Mouse (Mus musculus) mouse trophoblast stem cell (cell line): Measurements from ENCODE around the gene Dlx2.

Experiments used
- in situ Hi-C, 2 experiments: fragments of 300-500 bp; cut with MseI, MboI; formaldehyde crosslinking; loops; 2 replicates in 1 of 2; 3 replicates in 1 of 2; pipeline ENCODE4 v1.15.1; 2025

Dlx2 gene

DNA sequence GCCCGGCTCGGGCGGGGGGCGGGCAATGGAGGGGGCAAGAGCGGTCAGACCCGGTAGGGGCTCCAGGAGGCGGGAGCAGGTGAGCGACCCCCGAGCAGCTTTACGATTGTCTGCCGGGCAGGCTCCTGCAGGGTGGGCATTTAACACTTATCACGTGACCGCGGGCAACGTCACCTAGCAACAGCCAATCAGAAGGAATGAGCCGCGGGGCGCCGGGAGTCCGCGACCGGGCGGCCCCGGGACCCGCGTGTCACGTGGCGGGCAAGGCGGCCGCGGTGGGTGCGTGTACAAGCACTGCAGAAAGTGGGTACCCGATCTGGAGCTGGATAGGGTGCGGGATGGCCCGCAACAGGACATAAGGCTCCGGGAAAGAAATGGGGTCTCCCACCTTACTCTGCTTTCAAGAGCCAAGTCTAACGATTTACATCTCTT, at the start of gene Dlx2:
Dlx2 (minus strand) TSS at position 115 of the 432 bp plus-strand sequence.
- in situ Hi-C loops = loop anchor here in 1 of 2 experiments (5.0 kb wide), 1 partner anchor 94 kb away; the partner anchor contains the start of gene Metap1d

GRCm38 (mm10) chr2:71594466-71594865, 47.9 kb upstream of the Dlx2 start:
- in situ Hi-C loops = loop anchor here in 1 of 2 experiments (25.0 kb wide), 1 partner anchor 368 kb away; no protein-coding TSS in a partner anchor

DNA sequence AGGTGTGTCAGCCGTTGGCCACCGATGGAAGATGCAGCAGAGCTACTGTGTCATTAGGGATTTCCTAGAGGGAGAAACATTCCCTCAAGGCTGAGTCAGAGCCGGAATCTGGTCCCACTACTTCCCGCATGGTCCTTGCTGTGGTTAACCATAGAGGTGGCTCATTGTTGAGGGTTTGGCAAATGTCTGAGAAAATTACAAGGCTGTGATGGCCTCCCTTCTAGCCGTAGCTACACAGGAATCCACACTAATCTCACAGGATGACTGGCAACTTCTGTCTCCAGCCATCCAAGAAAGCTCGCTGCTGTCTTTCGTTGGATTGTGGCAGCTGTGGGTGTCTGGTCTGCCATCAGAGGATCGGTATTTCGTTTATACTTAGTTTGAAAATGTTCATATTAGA, 42.6 kb upstream of the Dlx2 start:
- in situ Hi-C loops = loop anchor here in 1 of 2 experiments (25.0 kb wide), 1 partner anchor 373 kb away; no protein-coding TSS in a partner anchor

DNA sequence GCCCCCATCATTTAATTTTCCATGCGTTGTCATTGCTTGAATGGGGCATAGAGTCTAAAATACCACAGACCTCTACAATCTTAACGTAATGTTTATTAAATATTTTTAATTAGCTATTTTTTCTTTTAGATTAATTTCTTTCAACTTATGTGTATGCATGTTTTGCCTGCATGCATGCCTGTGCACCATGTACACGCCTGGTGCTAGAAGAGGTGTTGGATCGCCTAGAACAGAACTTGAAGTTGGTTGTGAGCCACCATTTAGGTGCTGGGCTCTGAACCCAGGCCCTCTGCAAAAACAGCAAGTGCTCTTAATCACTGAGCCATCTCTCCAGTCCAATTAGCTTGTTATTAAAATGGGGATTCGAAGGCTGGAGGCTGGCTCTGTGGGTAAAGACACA, 34.9 kb upstream of the Dlx2 start:
- in situ Hi-C loops = loop anchor here in 1 of 2 experiments (25.0 kb wide), 1 partner anchor 381 kb away; no protein-coding TSS in a partner anchor

- in situ Hi-C loops = loop anchor here in 1 of 2 experiments (25.0 kb wide), 1 partner anchor 381 kb away; no protein-coding TSS in a partner anchor
Observed at GRCm38 (mm10) chr2:71580632-71581466, 34.3 kb upstream of the Dlx2 start.

GRCm38 (mm10) chr2:71577059-71577458, 30.5 kb upstream of the Dlx2 start:
- in situ Hi-C loops = loop anchor here in 1 of 2 experiments (25.0 kb wide), 1 partner anchor 385 kb away; no protein-coding TSS in a partner anchor

GRCm38 (mm10) chr2:71573736-71574135, 27.2 kb upstream of the Dlx2 start:
- in situ Hi-C loops = no loop called here

- in situ Hi-C loops = no loop called here
Observed at GRCm38 (mm10) chr2:71566466-71566865, 19.9 kb upstream of the Dlx2 start.

DNA sequence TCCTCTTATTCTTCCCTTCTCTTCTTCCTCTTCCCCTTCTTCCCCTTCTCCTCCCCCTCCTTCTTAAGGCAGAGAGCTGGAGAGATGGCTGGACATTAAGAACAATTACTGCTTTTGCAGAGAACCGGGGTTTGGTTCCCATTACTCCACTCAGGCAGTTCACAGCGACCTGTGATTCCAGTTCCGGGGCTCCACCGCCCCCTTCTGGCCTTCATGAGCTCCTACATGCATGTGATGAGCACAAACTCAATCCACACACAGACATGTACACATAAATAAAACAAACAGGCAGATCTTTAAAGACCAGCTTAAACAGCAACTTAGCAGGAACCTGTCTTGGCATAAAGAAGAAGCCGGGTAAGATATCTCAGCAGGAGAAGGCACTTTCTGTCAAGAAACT, 9.5 kb upstream of the Dlx2 start:
- in situ Hi-C loops = no loop called here

GRCm38 (mm10) chr2:71551704-71552103, 5.2 kb upstream of the Dlx2 start:
- in situ Hi-C loops = no loop called here

- in situ Hi-C loops = no loop called here
Observed at GRCm38 (mm10) chr2:71550330-71550729, 3.8 kb upstream of the Dlx2 start.

- in situ Hi-C loops = loop anchor here in 1 of 2 experiments (5.0 kb wide), 1 partner anchor 96 kb away; the partner anchor contains the start of gene Metap1d
Observed at GRCm38 (mm10) chr2:71547829-71548228, 1.3 kb upstream of the Dlx2 start.

DNA sequence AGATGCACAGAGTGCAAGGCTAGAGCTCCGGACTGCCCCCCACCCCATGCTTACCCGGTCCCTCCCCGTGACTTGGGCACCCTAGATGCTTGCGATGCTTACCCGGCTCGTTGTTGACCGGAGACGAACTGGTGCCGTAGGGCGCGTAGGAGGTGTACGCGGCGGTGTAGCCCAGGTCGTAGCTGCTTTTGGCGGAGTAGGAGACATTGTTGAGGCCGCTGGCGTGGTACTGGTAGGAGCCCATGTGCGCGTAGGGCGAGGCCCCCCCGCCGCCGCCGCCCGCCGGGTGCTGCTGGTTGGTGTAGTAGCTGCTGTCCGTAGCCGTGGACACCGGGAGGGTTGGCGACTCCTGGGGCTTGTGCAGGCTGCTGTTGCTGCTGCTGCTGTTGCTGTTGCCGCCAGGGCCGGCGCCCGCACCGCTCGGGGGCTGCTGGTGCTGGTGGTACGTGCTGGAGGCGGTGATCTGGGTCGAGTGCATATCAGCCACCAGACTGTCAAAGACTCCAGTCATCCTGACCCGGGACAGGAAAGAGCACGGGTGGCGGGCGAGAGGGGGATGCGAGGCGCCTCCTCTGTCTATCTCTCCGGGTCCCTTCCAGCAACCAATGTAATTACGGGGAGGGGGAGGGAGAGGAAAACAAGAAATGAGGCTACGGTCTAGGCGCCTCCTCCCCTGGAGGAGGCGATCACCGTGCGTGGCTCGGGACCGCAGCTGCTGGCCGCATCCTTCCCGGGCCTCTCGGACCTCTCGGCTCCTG, 493 bp downstream of the Dlx2 start:
- in situ Hi-C loops = loop anchor here in 1 of 2 experiments (5.0 kb wide), 1 partner anchor 94 kb away; the partner anchor contains the start of gene Metap1d

- in situ Hi-C loops = loop anchor here in 1 of 2 experiments (5.0 kb wide), 1 partner anchor 93 kb away; the partner anchor contains the start of gene Metap1d
Observed at GRCm38 (mm10) chr2:71545401-71545881, 1.1 kb downstream of the Dlx2 start.

DNA sequence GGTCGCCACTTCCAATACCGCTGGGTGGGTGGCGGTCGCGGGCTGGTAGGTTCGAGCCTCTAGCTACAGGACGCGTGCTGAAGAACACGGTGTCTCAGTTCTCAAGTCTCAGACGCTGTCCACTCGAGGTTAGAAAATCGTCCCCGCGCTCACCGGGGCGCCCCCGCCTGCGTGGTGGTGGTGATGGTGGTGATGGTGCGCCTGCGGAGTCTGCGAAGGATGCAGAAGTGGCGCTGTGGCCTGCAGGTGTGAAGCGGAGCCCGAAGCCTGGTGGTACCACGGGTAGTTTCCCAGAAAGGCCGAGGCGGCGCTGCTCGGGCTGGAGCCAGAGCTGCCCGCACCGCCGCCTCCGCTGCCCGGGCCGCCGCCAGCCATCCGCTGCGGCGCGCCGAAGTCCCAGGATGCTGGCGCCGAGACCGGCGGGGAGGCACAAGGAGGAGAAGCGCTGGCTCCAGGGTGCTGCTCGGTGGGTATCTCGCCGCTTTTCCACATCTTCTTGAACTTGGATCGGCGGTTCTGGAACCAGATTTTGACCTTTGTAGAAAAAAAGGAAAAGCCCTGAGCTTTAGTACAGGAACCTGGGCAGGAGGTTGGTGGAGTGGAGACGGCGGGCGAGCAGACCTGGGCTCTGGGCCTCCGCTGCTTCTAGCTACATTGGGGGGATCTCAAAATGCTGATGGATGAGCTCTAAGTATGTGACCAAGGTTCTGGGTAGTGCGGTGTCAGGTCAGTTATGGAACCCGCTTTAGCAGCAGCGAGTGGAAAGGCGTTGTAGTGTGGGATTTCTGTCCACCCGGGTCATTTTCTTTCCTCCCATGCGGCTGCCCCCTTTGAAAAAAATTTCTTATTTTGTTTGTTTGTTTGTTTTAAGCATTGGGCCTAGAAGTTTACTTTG, 1.9 kb downstream of the Dlx2 start:
- in situ Hi-C loops = loop anchor here in 1 of 2 experiments (5.0 kb wide), 1 partner anchor 92 kb away; the partner anchor contains the start of gene Metap1d

DNA sequence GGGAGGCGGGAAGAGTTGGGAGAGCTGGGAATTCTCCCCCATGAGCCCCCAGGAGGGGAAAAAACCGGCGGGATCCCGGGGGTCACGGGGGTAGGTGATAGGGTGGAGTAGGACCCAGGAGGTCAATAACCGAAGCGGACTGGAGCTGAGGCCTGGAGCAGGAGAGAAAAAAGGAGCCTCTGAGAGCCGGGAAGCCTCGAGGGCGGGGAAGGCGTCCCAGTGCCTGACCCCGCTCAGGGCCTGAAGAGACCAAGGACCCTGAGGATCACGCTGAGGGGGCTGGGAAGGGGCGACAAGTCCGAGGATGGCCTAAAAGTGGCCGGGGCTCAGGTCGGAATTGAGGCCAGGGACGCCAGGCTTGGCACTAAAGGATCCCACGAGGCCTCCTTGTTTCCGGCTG, 2.6 kb downstream of the Dlx2 start:
- in situ Hi-C loops = no loop called here

- in situ Hi-C loops = no loop called here
Observed at GRCm38 (mm10) chr2:71543531-71543930, 3.0 kb downstream of the Dlx2 start.

DNA sequence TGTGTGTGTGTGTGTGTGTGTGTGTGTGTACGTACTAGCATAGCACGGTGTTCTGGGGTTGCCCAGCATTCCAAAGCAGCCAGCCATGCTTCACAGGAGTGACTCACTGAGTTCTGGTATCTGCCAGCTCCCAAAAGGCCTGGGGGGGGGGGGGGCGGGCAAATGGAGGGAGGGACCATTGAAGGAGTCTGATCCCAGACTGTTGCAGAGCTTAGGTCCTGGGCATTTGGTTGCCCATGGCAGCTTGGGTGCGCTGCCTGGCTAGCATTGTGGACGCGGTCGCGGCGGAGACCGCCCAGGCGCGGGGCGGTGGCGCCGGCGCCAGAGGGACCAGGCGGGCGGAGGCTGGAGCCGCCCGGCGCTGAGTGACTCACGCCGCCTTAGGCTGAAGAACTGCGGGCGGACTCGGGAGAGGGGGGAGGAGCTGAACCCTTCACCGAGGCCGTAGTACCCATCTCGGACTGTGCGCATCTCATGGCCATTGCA, 3.7 kb downstream of the Dlx2 start:
- in situ Hi-C loops = no loop called here

DNA sequence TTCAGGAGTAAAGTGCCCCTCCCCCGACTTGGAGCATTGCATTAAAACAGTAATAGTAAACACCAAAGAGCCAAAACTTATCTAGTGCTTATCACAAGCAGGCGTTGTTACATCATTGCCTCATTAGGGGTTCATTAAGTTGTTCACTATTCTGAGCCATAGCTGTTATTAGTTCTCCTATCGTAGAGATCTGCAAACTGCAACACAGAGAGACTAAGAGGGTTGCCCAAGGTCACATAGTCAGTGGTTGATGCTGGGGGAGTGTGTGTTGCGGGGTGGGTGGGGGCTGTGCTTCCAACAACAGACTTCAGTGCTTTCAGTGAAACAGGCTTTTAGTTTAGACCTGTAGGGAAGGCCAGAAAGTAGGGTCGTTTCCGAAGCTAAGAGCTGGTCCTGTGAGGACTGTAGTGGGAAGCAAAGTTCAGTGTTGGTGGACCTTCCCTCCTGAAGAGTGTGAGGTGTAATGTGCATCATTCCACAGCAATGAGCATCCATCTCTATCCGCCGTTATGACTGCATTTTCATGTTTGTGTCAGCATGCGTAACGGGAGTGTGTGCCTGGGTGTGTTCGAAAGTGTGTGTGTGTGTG, 4.2 kb downstream of the Dlx2 start:
- in situ Hi-C loops = no loop called here
